Mouse (Mus musculus): ENCODE results near the gene Med19. TPM values are rescaled to one million over a fixed set of nuclear protein-coding genes. Genes with fewer than 3 reads are reported as not detected.
A peak's percentile ranks its signal among the peaks of the same experiment; 100 is the strongest.

Med19 gene
- polyA plus RNA-seq (2015; fragmentation: Nextera tagmentation; extraction: Ambion mirVana) = 52.1 and 53.5 TPM in 2 replicates

- peaks cover 36% of the 10 kb centered on the region for H3K36me3 ChIP-seq
- H3K4me2 ChIP-seq = peak within 1 kb of the TSS; percentile 82
- peak within 1 kb of the TSS; percentile 97 for H3K4me3 ChIP-seq
- H3K9me3 ChIP-seq = no peaks in the 10 kb centered on the region
- no peaks in the 10 kb centered on the region for H3K27me3 ChIP-seq
- H3K4me1 ChIP-seq (replicated peaks) = peaks cover 29% of the 10 kb centered on the region
- WGBS = 0% methylated on average over 44 of the region's 44 CpGs
- peak; percentile 100 for ATAC-seq (ENCODE audit: low FRiP score)
- peak within 1 kb of the TSS; percentile 89 for H3K9ac ChIP-seq
- peak within 1 kb of the TSS; percentile 89 for H3K27ac ChIP-seq
Observed at GRCm38 (mm10) chr2:84677968-84678880, at the start of gene Med19, which contains the start of gene Gm28635. Med19 (plus strand) TSS chr2:84678402. Gm28635 (minus strand) TSS chr2:84678041.

GRCm38 (mm10) chr2:84632001-84632400, 46.2 kb upstream of the Med19 start:
- peaks cover 45% of the 10 kb centered on the region for H3K4me1 ChIP-seq (replicated peaks)
- no peak for ATAC-seq (ENCODE audit: low FRiP score)
- H3K27ac ChIP-seq = no peak overlapping the region
- no peaks in the 10 kb centered on the region for H3K36me3 ChIP-seq
- WGBS = 97% methylated on average over 1 of the region's 1 CpGs
- H3K27me3 ChIP-seq = no peaks in the 10 kb centered on the region
- H3K9me3 ChIP-seq = no peaks in the 10 kb centered on the region
- H3K9ac ChIP-seq = no peak overlapping the region
- no peak overlapping the region for H3K4me3 ChIP-seq
- H3K4me2 ChIP-seq = no peak overlapping the region

- no peak overlapping the region for H3K9ac ChIP-seq
- peak overlapping the region; percentile 62; the same call in 1 of the 2 replicates for H3K27ac ChIP-seq
- H3K9me3 ChIP-seq = no peaks in the 10 kb centered on the region
- peaks cover 49% of the 10 kb centered on the region for H3K4me1 ChIP-seq (replicated peaks)
- H3K36me3 ChIP-seq = no peaks in the 10 kb centered on the region
- no peaks in the 10 kb centered on the region for H3K27me3 ChIP-seq
- H3K4me2 ChIP-seq = no peak overlapping the region
- ATAC-seq (ENCODE audit: low FRiP score) = no peak
- no peak overlapping the region for H3K4me3 ChIP-seq
- 11% methylated on average over 3 of the region's 3 CpGs for WGBS
Observed at GRCm38 (mm10) chr2:84632999-84633398, 45.2 kb upstream of the Med19 start.

GRCm38 (mm10) chr2:84634006-84634405, 44.2 kb upstream of the Med19 start:
- Histone ChIP-seq H3K4me3 (no peak overlapping the region), H3K27me3 (no peaks in the 10 kb centered on the region), H3K4me1 (replicated peaks) (peaks cover 59% of the 10 kb centered on the region), H3K9me3 (no peaks in the 10 kb centered on the region), H3K4me2 (no peak overlapping the region), H3K27ac (peak overlapping the region; percentile 92; the same call in 1 of the 2 replicates), H3K9ac (no peak overlapping the region), H3K36me3 (no peaks in the 10 kb centered on the region)
- WGBS = 78% methylated on average over 4 of the region's 4 CpGs
- no peak for ATAC-seq (ENCODE audit: low FRiP score)

- peak overlapping the region; percentile 92 for H3K27ac ChIP-seq
- peaks cover 62% of the 10 kb centered on the region for H3K4me1 ChIP-seq (replicated peaks)
- 0 out of 2 replicates have a peak overlapping the region, but pooled peaks have one; percentile 19 for H3K9ac ChIP-seq
- H3K4me2 ChIP-seq = peak overlapping the region; percentile 21; the same call in 1 of the 2 replicates
- no peaks in the 10 kb centered on the region for H3K36me3 ChIP-seq
- no peak overlapping the region for H3K4me3 ChIP-seq
- 30% methylated on average over 4 of the region's 4 CpGs for WGBS
- no peaks in the 10 kb centered on the region for H3K27me3 ChIP-seq
- ATAC-seq (ENCODE audit: low FRiP score) = 0 out of 2 replicates have a peak, but pooled peaks have one; percentile 30
- no peaks in the 10 kb centered on the region for H3K9me3 ChIP-seq
Observed at GRCm38 (mm10) chr2:84634934-84635482, 43.2 kb upstream of the Med19 start.

- H3K4me1 ChIP-seq (replicated peaks) = peaks cover 62% of the 10 kb centered on the region
- no peaks in the 10 kb centered on the region for H3K9me3 ChIP-seq
- H3K4me2 ChIP-seq = peak overlapping the region; percentile 21
- 0 out of 2 replicates have a peak overlapping the region, but pooled peaks have one; percentile 19 for H3K9ac ChIP-seq
- ATAC-seq (ENCODE audit: low FRiP score) = peak; percentile 94
- H3K36me3 ChIP-seq = no peaks in the 10 kb centered on the region
- no peak overlapping the region for H3K4me3 ChIP-seq
- WGBS = 2% methylated on average over 2 of the region's 2 CpGs
- H3K27ac ChIP-seq = peak overlapping the region; percentile 92
- H3K27me3 ChIP-seq = no peaks in the 10 kb centered on the region
Observed at GRCm38 (mm10) chr2:84635611-84636010, 42.6 kb upstream of the Med19 start.

- ATAC-seq (ENCODE audit: low FRiP score) = no peak
- 22% methylated on average over 8 of the region's 8 CpGs for WGBS
- Histone ChIP-seq H3K9me3 (no peaks in the 10 kb centered on the region), H3K4me1 (replicated peaks) (peaks cover 66% of the 10 kb centered on the region), H3K4me3 (no peak overlapping the region), H3K4me2 (peak overlapping the region; percentile 17; the same call in 1 of the 2 replicates), H3K27ac (peak overlapping the region; percentile 92), H3K9ac (no peak overlapping the region), H3K27me3 (no peaks in the 10 kb centered on the region), H3K36me3 (no peaks in the 10 kb centered on the region)
Observed at GRCm38 (mm10) chr2:84636231-84636741, 41.9 kb upstream of the Med19 start.

- no peaks in the 10 kb centered on the region for H3K36me3 ChIP-seq
- H3K4me3 ChIP-seq = no peak overlapping the region
- no peaks in the 10 kb centered on the region for H3K9me3 ChIP-seq
- no peak overlapping the region for H3K9ac ChIP-seq
- 53% methylated on average over 6 of the region's 7 CpGs for WGBS
- H3K4me1 ChIP-seq (replicated peaks) = peaks cover 69% of the 10 kb centered on the region
- peak overlapping the region; percentile 64 for H3K27ac ChIP-seq
- no peak overlapping the region for H3K4me2 ChIP-seq
- H3K27me3 ChIP-seq = no peaks in the 10 kb centered on the region
- ATAC-seq (ENCODE audit: low FRiP score) = no peak
Observed at GRCm38 (mm10) chr2:84637452-84638165, 40.6 kb upstream of the Med19 start.

- 74% methylated on average over 5 of the region's 5 CpGs for WGBS
- Histone ChIP-seq H3K27ac (peak overlapping the region; percentile 64), H3K27me3 (no peaks in the 10 kb centered on the region), H3K4me1 (replicated peaks) (peaks cover 60% of the 10 kb centered on the region), H3K4me3 (no peak overlapping the region), H3K9me3 (no peaks in the 10 kb centered on the region), H3K9ac (no peak overlapping the region), H3K36me3 (no peaks in the 10 kb centered on the region), H3K4me2 (no peak overlapping the region)
- ATAC-seq (ENCODE audit: low FRiP score) = no peak
Observed at GRCm38 (mm10) chr2:84638428-84639220, 39.6 kb upstream of the Med19 start.

- ATAC-seq (ENCODE audit: low FRiP score) = no peak
- no peak overlapping the region for H3K4me3 ChIP-seq
Observed at GRCm38 (mm10) chr2:84640833-84641232, 37.4 kb upstream of the Med19 start.

GRCm38 (mm10) chr2:84646138-84646537, 32.1 kb upstream of the Med19 start:
- no peak overlapping the region for H3K4me3 ChIP-seq
- H3K27me3 ChIP-seq = no peaks in the 10 kb centered on the region
- no peaks in the 10 kb centered on the region for H3K9me3 ChIP-seq
- 0 out of 2 replicates have a peak overlapping the region, but pooled peaks have one; percentile 2 for H3K27ac ChIP-seq
- H3K36me3 ChIP-seq = no peaks in the 10 kb centered on the region
- 88% methylated on average over 1 of the region's 1 CpGs for WGBS
- no peak for ATAC-seq (ENCODE audit: low FRiP score)
- H3K9ac ChIP-seq = no peak overlapping the region
- H3K4me1 ChIP-seq (replicated peaks) = peaks cover 30% of the 10 kb centered on the region
- H3K4me2 ChIP-seq = peak overlapping the region; percentile 79; the same call in 1 of the 2 replicates

More at GRCm38 (mm10) chr2:84640833-84641232, 37.4 kb upstream of the Med19 start:
- Histone ChIP-seq H3K4me1 (replicated peaks) (peaks cover 43% of the 10 kb centered on the region), H3K4me2 (no peak overlapping the region), H3K9ac (no peak overlapping the region), H3K27ac (no peak overlapping the region), H3K36me3 (no peaks in the 10 kb centered on the region), H3K27me3 (no peaks in the 10 kb centered on the region), H3K9me3 (no peaks in the 10 kb centered on the region)

Data from hindbrain, embryonic 13.5 days (tissue).